Mouse (Mus musculus) forebrain, embryonic 11.5 days (tissue): Measurements from ENCODE around the gene BC049762. TPM values are rescaled to one million over a fixed set of nuclear protein-coding genes. Genes with fewer than 3 reads are reported as not detected.
A peak's percentile ranks its signal among the peaks of the same experiment; 100 is the strongest.

Experiments used
- ATAC-seq: fragments of 200-750 bp; cut with Nextera tagmentation; replicated peaks from 2 replicates; pipeline ENCODE4 v1.8.0; 2017; ENCODE audit warnings: moderate TSS enrichment; ENCODE audit not compliant: low FRiP score
- DNase-seq: peaks from one replicate; pipeline ENCODE4 v3.0.0-alpha.2; 2017; ENCODE audit warnings: low spot score
- H3K27ac ChIP-seq: fragments of 300-500 bp; sonication (generic); 2 replicates; pipeline ENCODE4 v1.5.1; 2014; ENCODE audit warnings: low read depth, low read length
- H3K27me3 ChIP-seq: fragments of 300-500 bp; sonication (generic); 2 replicates; pipeline ENCODE4 v1.6.1; 2014; ENCODE audit warnings: mild to moderate bottlenecking, low read length, mixed read lengths; ENCODE audit not compliant: control insufficient read depth, insufficient read depth
- H3K36me3 ChIP-seq: fragments of 300-500 bp; sonication (generic); 2 replicates; pipeline ENCODE4 v1.6.1; 2014; ENCODE audit warnings: mild to moderate bottlenecking, low read length, moderate library complexity, mixed read lengths; ENCODE audit not compliant: control insufficient read depth, insufficient read depth
- H3K4me1 ChIP-seq: fragments of 300-500 bp; sonication (generic); replicated peaks from 2 replicates; pipeline ENCODE4 v1.6.1; 2014; ENCODE audit warnings: low read length, mixed read lengths; ENCODE audit not compliant: control insufficient read depth, insufficient read depth
- H3K4me2 ChIP-seq: fragments of 300-500 bp; sonication (generic); 2 replicates; pipeline ENCODE4 v1.6.1; 2014; ENCODE audit warnings: low read depth, mild to moderate bottlenecking, low read length, moderate library complexity, mixed read lengths; ENCODE audit not compliant: severe bottlenecking
- H3K4me3 ChIP-seq: fragments of 300-500 bp; sonication (generic); 2 replicates; pipeline ENCODE4 v1.5.1; 2014; ENCODE audit warnings: low read depth, low read length
- H3K9ac ChIP-seq: fragments of 300-500 bp; sonication (generic); 2 replicates; pipeline ENCODE4 v1.6.1; 2014; ENCODE audit warnings: low read length
- H3K9me3 ChIP-seq: fragments of 300-500 bp; sonication (generic); 2 replicates; pipeline ENCODE4 v1.6.1; 2016; ENCODE audit warnings: low read length, mixed read lengths; ENCODE audit not compliant: control insufficient read depth
- WGBS: fragments of 180-500 bp; shearing (Covaris S2); extraction: QIAGEN DNeasy Blood & Tissue Kit; methylation state at CpG from one replicate; pipeline ENCODE4 v1.1.7; 2014; 5-methylcytosine and 5-hydroxymethylcytosine counted together
- polyA plus RNA-seq: library from polyadenylated mRNA; unstranded; fragments of >200 nt; fragmentation: Nextera tagmentation; extraction: Ambion mirVana; gene quantifications from 2 replicates; pipeline ENCODE4 v1.2.1, GENCODE M21; 2014

BC049762 gene
- 0.35 and 0.37 TPM in 2 replicates for polyA plus RNA-seq

GRCm38 (mm10) chr11:51262342-51263285 is at the start of gene BC049762:
Gene BC049762, minus strand, starts transcription at chr11:51263046.
- ATAC-seq (peak; percentile 99), DNase-seq (peak; percentile 100)
- H3K9ac ChIP-seq, result peak within 1 kb of the TSS; percentile 97
- 10% methylated on average over 57 of the region's 57 CpGs for WGBS
- H3K36me3 ChIP-seq, result no peaks in the 10 kb centered on the region
- H3K4me2 ChIP-seq, result peak within 1 kb of the TSS; percentile 60
- peak within 1 kb of the TSS; percentile 90 for H3K4me3 ChIP-seq
- peak within 1 kb of the TSS; percentile 80 for H3K27ac ChIP-seq
- no peaks in the 10 kb centered on the region for H3K27me3 ChIP-seq
- no peaks in the 10 kb centered on the region for H3K9me3 ChIP-seq
- peaks cover 4% of the 10 kb centered on the region; the same call in 1 of the 2 replicates for H3K4me1 ChIP-seq

GRCm38 (mm10) chr11:51311846-51312245 is 49.0 kb upstream of the BC049762 start:
- 82% methylated on average over 8 of the region's 8 CpGs for WGBS
- Histone ChIP-seq H3K27ac (no peak overlapping the region), H3K9me3 (no peaks in the 10 kb centered on the region), H3K4me2 (no peak overlapping the region), H3K36me3 (no peaks in the 10 kb centered on the region), H3K4me3 (no peak overlapping the region), H3K27me3 (no peaks in the 10 kb centered on the region), H3K4me1 (no peaks in the 10 kb centered on the region), H3K9ac (no peak overlapping the region)
- ATAC-seq, result no peak
- no peak for DNase-seq

- no peaks in the 10 kb centered on the region for H3K27me3 ChIP-seq
- WGBS, result 75% methylated on average over 5 of the region's 5 CpGs
- no peak overlapping the region for H3K9ac ChIP-seq
- no peaks in the 10 kb centered on the region for H3K9me3 ChIP-seq
- no peak overlapping the region for H3K4me2 ChIP-seq
- H3K4me1 ChIP-seq, result no peaks in the 10 kb centered on the region
- H3K4me3 ChIP-seq, result no peak overlapping the region
- ATAC-seq (no peak), DNase-seq (no peak)
- no peak overlapping the region for H3K27ac ChIP-seq
- no peaks in the 10 kb centered on the region for H3K36me3 ChIP-seq
Measured at GRCm38 (mm10) chr11:51308306-51308705, 45.5 kb upstream of the BC049762 start.

GRCm38 (mm10) chr11:51303981-51304553 is 41.2 kb upstream of the BC049762 start:
- no peaks in the 10 kb centered on the region for H3K4me1 ChIP-seq
- no peak overlapping the region for H3K4me3 ChIP-seq
- H3K9me3 ChIP-seq, result no peaks in the 10 kb centered on the region
- H3K27ac ChIP-seq, result no peak overlapping the region
- H3K9ac ChIP-seq, result no peak overlapping the region
- 76% methylated on average over 12 of the region's 12 CpGs for WGBS
- DNase-seq (no peak), ATAC-seq (no peak)
- H3K4me2 ChIP-seq, result no peak overlapping the region
- H3K36me3 ChIP-seq, result no peaks in the 10 kb centered on the region
- H3K27me3 ChIP-seq, result no peaks in the 10 kb centered on the region

GRCm38 (mm10) chr11:51302396-51302795 is 39.5 kb upstream of the BC049762 start:
- 92% methylated on average over 5 of the region's 5 CpGs for WGBS
- DNase-seq (no peak), ATAC-seq (no peak)
- Histone ChIP-seq H3K9ac (no peak overlapping the region), H3K36me3 (no peaks in the 10 kb centered on the region), H3K9me3 (no peaks in the 10 kb centered on the region), H3K27me3 (no peaks in the 10 kb centered on the region), H3K4me1 (no peaks in the 10 kb centered on the region), H3K4me2 (no peak overlapping the region), H3K4me3 (no peak overlapping the region), H3K27ac (no peak overlapping the region)

GRCm38 (mm10) chr11:51298691-51299090 is 35.8 kb upstream of the BC049762 start:
- no peak for ATAC-seq
- Histone ChIP-seq H3K27ac (no peak overlapping the region), H3K4me1 (0 out of 2 replicates have a peak, but pooled peaks cover 2% of the 10 kb centered on the region), H3K9me3 (no peaks in the 10 kb centered on the region), H3K36me3 (no peaks in the 10 kb centered on the region), H3K9ac (no peak overlapping the region), H3K4me3 (no peak overlapping the region), H3K27me3 (no peaks in the 10 kb centered on the region), H3K4me2 (no peak overlapping the region)
- no peak for DNase-seq
- 83% methylated on average over 4 of the region's 4 CpGs for WGBS

- no peak for DNase-seq
- Histone ChIP-seq H3K36me3 (no peaks in the 10 kb centered on the region), H3K9me3 (no peaks in the 10 kb centered on the region), H3K4me2 (no peak overlapping the region), H3K4me1 (0 out of 2 replicates have a peak, but pooled peaks cover 2% of the 10 kb centered on the region), H3K4me3 (no peak overlapping the region), H3K27me3 (peaks cover 3% of the 10 kb centered on the region; the same call in 1 of the 2 replicates), H3K27ac (no peak overlapping the region), H3K9ac (no peak overlapping the region)
- ATAC-seq, result no peak
- WGBS, result 86% methylated on average over 3 of the region's 3 CpGs
Measured at GRCm38 (mm10) chr11:51295742-51296141, 32.9 kb upstream of the BC049762 start.

GRCm38 (mm10) chr11:51293956-51294530 is 31.2 kb upstream of the BC049762 start:
- no peaks in the 10 kb centered on the region for H3K36me3 ChIP-seq
- no peak overlapping the region for H3K4me3 ChIP-seq
- ATAC-seq (no peak), DNase-seq (no peak)
- H3K4me1 ChIP-seq, result 0 out of 2 replicates have a peak, but pooled peaks cover 2% of the 10 kb centered on the region
- H3K9ac ChIP-seq, result no peak overlapping the region
- H3K4me2 ChIP-seq, result no peak overlapping the region
- H3K27ac ChIP-seq, result no peak overlapping the region
- H3K9me3 ChIP-seq, result no peaks in the 10 kb centered on the region
- WGBS, result 73% methylated on average over 2 of the region's 2 CpGs
- H3K27me3 ChIP-seq, result peaks cover 3% of the 10 kb centered on the region; the same call in 1 of the 2 replicates
